In the genomic region with DNA sequence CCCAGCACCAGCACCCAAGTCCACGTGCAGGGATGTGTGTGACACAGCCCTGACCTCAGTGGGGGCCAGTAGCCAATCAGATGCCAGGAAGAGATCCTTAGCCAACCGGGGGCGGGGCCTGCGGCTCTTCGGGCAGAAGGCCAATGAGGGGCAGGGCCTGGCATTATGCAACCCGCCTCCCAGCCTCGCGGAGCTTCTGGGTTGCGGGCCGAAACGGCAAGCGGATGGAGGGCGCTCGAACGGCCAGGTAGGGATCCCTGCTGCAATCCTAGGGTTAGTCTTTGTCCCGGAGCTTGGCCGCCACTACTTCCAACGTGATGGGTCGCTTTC, we compare ENCODE assay signal across 7 mouse cellular contexts. TPM values are rescaled to one million over a fixed set of nuclear protein-coding genes. Genes with fewer than 3 reads are reported as not detected.
DNase-seq lines count a peak whose midpoint lies in the region; ATAC-seq and TF ChIP-seq lines count a peak whose summit lies in the region.

No protein-coding gene starts in this region.

- no peak overlapping the region for H3K27ac ChIP-seq in embryonic facial prominence, embryonic 11.5 days (replicated peaks; ENCODE audit: low read depth, low read length)
- peak overlapping the region; percentile 99 for H3K27ac ChIP-seq in kidney, adult 2 months (ENCODE audit: insufficient read depth, low read depth, low read length)
- H3K27ac ChIP-seq in limb, embryonic 12.5 days = peak overlapping the region; percentile 84
- peak overlapping the region; percentile 75 for H3K27ac ChIP-seq in midbrain, embryonic 14.5 days (replicated peaks; ENCODE audit: low read depth, low read length)

- 0% methylated on average over 19 of the region's 19 CpGs for WGBS in embryonic facial prominence, embryonic 11.5 days
- under 1% methylated on average over 19 of the region's 19 CpGs for WGBS in kidney, adult 2 months
- WGBS in limb, embryonic 12.5 days = under 1% methylated on average over 19 of the region's 19 CpGs
- WGBS in midbrain, embryonic 14.5 days = under 1% methylated on average over 19 of the region's 19 CpGs

- peak overlapping the region; percentile 39 for H3K9ac ChIP-seq in embryonic facial prominence, embryonic 11.5 days (replicated peaks; ENCODE audit: low read length)
- H3K9ac ChIP-seq in limb, embryonic 12.5 days (replicated peaks) = peak overlapping the region; percentile 65
- peak overlapping the region; percentile 54 for H3K9ac ChIP-seq in midbrain, embryonic 14.5 days (replicated peaks; ENCODE audit: low read length)

- H3K27me3 ChIP-seq in embryonic facial prominence, embryonic 11.5 days (ENCODE audit: control insufficient read depth, insufficient read depth, low read length) = no peaks in the 10 kb centered on the region
- H3K27me3 ChIP-seq in kidney, adult 2 months (replicated peaks; ENCODE audit: control insufficient read depth, insufficient read depth, low read length) = no peaks in the 10 kb centered on the region
- H3K27me3 ChIP-seq in limb, embryonic 12.5 days = no peaks in the 10 kb centered on the region
- no peaks in the 10 kb centered on the region for H3K27me3 ChIP-seq in midbrain, embryonic 14.5 days (ENCODE audit: control insufficient read depth, insufficient read depth, low read length)

- peak overlapping the region; percentile 47 for H3K4me3 ChIP-seq in embryonic facial prominence, embryonic 11.5 days (ENCODE audit: low read depth, low read length)
- H3K4me3 ChIP-seq in kidney, adult 2 months (ENCODE audit: insufficient read depth, low read depth, low read length) = peak overlapping the region; percentile 84
- H3K4me3 ChIP-seq in limb, embryonic 12.5 days (replicated peaks) = peak overlapping the region; percentile 49
- H3K4me3 ChIP-seq in midbrain, embryonic 14.5 days (replicated peaks; ENCODE audit: low read depth, low read length) = peak overlapping the region; percentile 52

- H3K4me1 ChIP-seq in embryonic facial prominence, embryonic 11.5 days (ENCODE audit: control insufficient read depth, insufficient read depth, low read length) = peaks cover 19% of the 10 kb centered on the region
- peaks cover 21% of the 10 kb centered on the region for H3K4me1 ChIP-seq in kidney, adult 2 months (ENCODE audit: control insufficient read depth, insufficient read depth, low read length)
- H3K4me1 ChIP-seq in limb, embryonic 12.5 days (replicated peaks) = peaks cover 56% of the 10 kb centered on the region
- peaks cover 48% of the 10 kb centered on the region for H3K4me1 ChIP-seq in midbrain, embryonic 14.5 days (ENCODE audit: control insufficient read depth, insufficient read depth, low read length)

- H3K9me3 ChIP-seq in embryonic facial prominence, embryonic 11.5 days (replicated peaks; ENCODE audit: control insufficient read depth, low read length) = no peaks in the 10 kb centered on the region
- H3K9me3 ChIP-seq in limb, embryonic 12.5 days = no peaks in the 10 kb centered on the region
- no peaks in the 10 kb centered on the region for H3K9me3 ChIP-seq in midbrain, embryonic 14.5 days (ENCODE audit: control insufficient read depth, low read length)

- TF ChIP-seq CTCF in kidney, adult 2 months (conservative IDR thresholded peaks at IDR 0.05; ENCODE audit: insufficient read depth, insufficient read length, low read depth, low read length) = no peak

- peaks cover 3% of the 10 kb centered on the region for H3K36me3 ChIP-seq in embryonic facial prominence, embryonic 11.5 days (replicated peaks; ENCODE audit: control insufficient read depth, insufficient read depth, low read depth, low read length)
- H3K36me3 ChIP-seq in kidney, adult 2 months (ENCODE audit: control insufficient read depth, insufficient read depth, low read length) = peaks cover 17% of the 10 kb centered on the region
- H3K36me3 ChIP-seq in limb, embryonic 12.5 days = peaks cover 32% of the 10 kb centered on the region
- H3K36me3 ChIP-seq in midbrain, embryonic 14.5 days (ENCODE audit: control insufficient read depth, insufficient read depth, low read length) = peaks cover 31% of the 10 kb centered on the region

- ATAC-seq in embryonic facial prominence, embryonic 11.5 days (replicated peaks; ENCODE audit: insufficient number of reproducible peaks, low FRiP score, low TSS enrichment, low read depth) = peak; percentile 15; the same call in 1 of the 2 replicates
- ATAC-seq in limb, embryonic 12.5 days (ENCODE audit: insufficient number of reproducible peaks, insufficient read depth, low FRiP score, low TSS enrichment, low read depth) = no peak
- peak; percentile 34 for ATAC-seq in midbrain, embryonic 14.5 days (ENCODE audit: low FRiP score, low TSS enrichment)

- peak; percentile 21 for TF ChIP-seq POLR2A in kidney, adult 2 months (IDR thresholded peaks at IDR 0.05; ENCODE audit: low read depth, low read length)

- peak; percentile 99 for DNase-seq in adrenal gland, postnatal 14 days
- peak; percentile 95 for DNase-seq in embryonic facial prominence, embryonic 11.5 days (ENCODE audit: low spot score)
- peak; percentile 100 for DNase-seq in heart, adult 11 months
- DNase-seq in kidney, adult 2 months = peak; percentile 99
- peak; percentile 94 for DNase-seq in midbrain, embryonic 14.5 days
- DNase-seq in spleen, adult 12 weeks (ENCODE audit: low spot score) = peak; percentile 92

- H3K4me2 ChIP-seq in embryonic facial prominence, embryonic 11.5 days (ENCODE audit: low read depth, low read length) = peak overlapping the region; percentile 73
- peak overlapping the region; percentile 98 for H3K4me2 ChIP-seq in limb, embryonic 12.5 days
- peak overlapping the region; percentile 85 for H3K4me2 ChIP-seq in midbrain, embryonic 14.5 days (ENCODE audit: low read length)

RNA-seq across cellular contexts. Expression of a gene that starts 3.7 kb away (rescaled TPM):
- 116 and 118 TPM in 2 replicates for total RNA-seq in adrenal gland, postnatal 14 days (2021)
- polyA plus RNA-seq in embryonic facial prominence, embryonic 11.5 days (2014; fragmentation: Nextera tagmentation; extraction: Ambion mirVana) = 5.5 and 6.5 TPM in 2 replicates
- polyA plus RNA-seq in kidney, adult 2 months (2012; rRNA removed) = 13.5 and 14.7 TPM in 2 replicates
- 7.2 and 10.4 TPM in 2 replicates for polyA plus RNA-seq in limb, embryonic 12.5 days (2016; fragmentation: Nextera tagmentation; extraction: Ambion mirVana)
- polyA plus RNA-seq in midbrain, embryonic 14.5 days (2014; fragmentation: Nextera tagmentation; extraction: Ambion mirVana) = 9.3 and 13.1 TPM in 2 replicates

RNA-seq across cellular contexts. Expression of a gene that starts 10.4 kb away (rescaled TPM):
- total RNA-seq in adrenal gland, postnatal 14 days (2021) = 111 and 139 TPM in 2 replicates
- 48.8 and 61.9 TPM in 2 replicates for polyA plus RNA-seq in embryonic facial prominence, embryonic 11.5 days (2014; fragmentation: Nextera tagmentation; extraction: Ambion mirVana)
- polyA plus RNA-seq in kidney, adult 2 months (2012; rRNA removed) = 102 and 106 TPM in 2 replicates
- polyA plus RNA-seq in limb, embryonic 12.5 days (2016; fragmentation: Nextera tagmentation; extraction: Ambion mirVana) = 68.0 and 79.5 TPM in 2 replicates
- 258 and 260 TPM in 2 replicates for polyA plus RNA-seq in midbrain, embryonic 14.5 days (2014; fragmentation: Nextera tagmentation; extraction: Ambion mirVana)

RNA-seq across cellular contexts. Expression of a gene that starts 21.5 kb away (rescaled TPM):
- 0.37 TPM in 1 of 2 replicates, not detected in the other for total RNA-seq in adrenal gland, postnatal 14 days (2021)
- 0.11 TPM in 1 of 2 replicates, not detected in the other for polyA plus RNA-seq in embryonic facial prominence, embryonic 11.5 days (2014; fragmentation: Nextera tagmentation; extraction: Ambion mirVana)
- 0.18 and 0.19 TPM in 2 replicates for polyA plus RNA-seq in kidney, adult 2 months (2012; rRNA removed)
- polyA plus RNA-seq in limb, embryonic 12.5 days (2016; fragmentation: Nextera tagmentation; extraction: Ambion mirVana) = 0.56 and 0.74 TPM in 2 replicates
- polyA plus RNA-seq in midbrain, embryonic 14.5 days (2014; fragmentation: Nextera tagmentation; extraction: Ambion mirVana) = 0.26 and 0.78 TPM in 2 replicates

RNA-seq across cellular contexts. Expression of a gene that starts 23.7 kb away (rescaled TPM):
- 0.38 and 0.41 TPM in 2 replicates for total RNA-seq in adrenal gland, postnatal 14 days (2021)
- polyA plus RNA-seq in embryonic facial prominence, embryonic 11.5 days (2014; fragmentation: Nextera tagmentation; extraction: Ambion mirVana) = not detected in 2 replicates
- 0.74 and 0.79 TPM in 2 replicates for polyA plus RNA-seq in kidney, adult 2 months (2012; rRNA removed)
- 0.22 and 0.76 TPM in 2 replicates for polyA plus RNA-seq in limb, embryonic 12.5 days (2016; fragmentation: Nextera tagmentation; extraction: Ambion mirVana)
- polyA plus RNA-seq in midbrain, embryonic 14.5 days (2014; fragmentation: Nextera tagmentation; extraction: Ambion mirVana) = 0.22 and 0.23 TPM in 2 replicates

RNA-seq across cellular contexts. Expression of a gene that starts 27.0 kb away (rescaled TPM):
- 1.2 and 1.6 TPM in 2 replicates for total RNA-seq in adrenal gland, postnatal 14 days (2021)
- 0.25 and 0.88 TPM in 2 replicates for polyA plus RNA-seq in embryonic facial prominence, embryonic 11.5 days (2014; fragmentation: Nextera tagmentation; extraction: Ambion mirVana)
- 0.39 and 0.48 TPM in 2 replicates for polyA plus RNA-seq in kidney, adult 2 months (2012; rRNA removed)
- 0.58 and 0.77 TPM in 2 replicates for polyA plus RNA-seq in limb, embryonic 12.5 days (2016; fragmentation: Nextera tagmentation; extraction: Ambion mirVana)
- polyA plus RNA-seq in midbrain, embryonic 14.5 days (2014; fragmentation: Nextera tagmentation; extraction: Ambion mirVana) = 2.8 and 3.2 TPM in 2 replicates
